12 mouse cellular contexts compared by ENCODE assay signal in genomic region chr3:49992891-49993290, GRCm38 (mm10).
DNase-seq lines count a peak whose midpoint lies in the region; ATAC-seq lines count a peak whose summit lies in the region.
"Had no signal": no experiment of that assay in that cellular context is flagged by ENCODE, and none has a peak within 500 bp of the region (broad histone marks: within the 10 kb centered on the region; RNA-seq: fewer than 3 reads in every experiment).

No protein-coding gene starts in this region.

- no peak overlapping the region for H3K4me2 ChIP-seq in hindbrain, embryonic 14.5 days (replicated peaks)
- no peak overlapping the region for H3K4me2 ChIP-seq in hindbrain, embryonic 11.5 days (replicated peaks; ENCODE audit: low read depth, low read length)
- no peak overlapping the region for H3K4me2 ChIP-seq in kidney, embryonic 14.5 days (replicated peaks; ENCODE audit: low read depth, low read length)
- H3K4me2 ChIP-seq: neural tube, embryonic 15.5 days had no signal

- H3K9ac ChIP-seq in hindbrain, embryonic 14.5 days, result no peak overlapping the region
- no peak overlapping the region for H3K9ac ChIP-seq in hindbrain, embryonic 11.5 days (ENCODE audit: low read depth, low read length)
- no peak overlapping the region for H3K9ac ChIP-seq in kidney, embryonic 14.5 days (ENCODE audit: low read depth, low read length)
- H3K9ac ChIP-seq: liver, embryonic 14.5 days; neural tube, embryonic 15.5 days had no signal

- no peaks in the 10 kb centered on the region for H3K4me1 ChIP-seq in hindbrain, embryonic 14.5 days (replicated peaks; ENCODE audit: control insufficient read depth, insufficient read depth, low read length)
- no peaks in the 10 kb centered on the region for H3K4me1 ChIP-seq in hindbrain, embryonic 11.5 days (replicated peaks; ENCODE audit: control insufficient read depth, insufficient read depth, low read length)
- no peaks in the 10 kb centered on the region for H3K4me1 ChIP-seq in kidney, embryonic 14.5 days (ENCODE audit: control insufficient read depth, insufficient read depth, low read length)
- H3K4me1 ChIP-seq: neural tube, embryonic 15.5 days had no signal

- H3K9me3 ChIP-seq in hindbrain, embryonic 14.5 days (ENCODE audit: control insufficient read depth, low read length), result no peaks in the 10 kb centered on the region
- H3K9me3 ChIP-seq in hindbrain, embryonic 11.5 days (ENCODE audit: control insufficient read depth, low read length), result no peaks in the 10 kb centered on the region
- no peaks in the 10 kb centered on the region for H3K9me3 ChIP-seq in kidney, embryonic 14.5 days (ENCODE audit: control insufficient read depth, low read length)
- H3K9me3 ChIP-seq: neural tube, embryonic 15.5 days had no signal

- DNase-seq in hindbrain, embryonic 14.5 days (ENCODE audit: low spot score), result peak; percentile 22
- DNase-seq in hindbrain, embryonic 11.5 days (ENCODE audit: low spot score), result no peak
- peak; percentile 7 for DNase-seq in ovary, postnatal 14 days (ENCODE audit: low spot score)
- no peak for DNase-seq in ovary, postnatal 10 days (ENCODE audit: low spot score)
- no peak for DNase-seq in layer of hippocampus, postnatal 10 days (ENCODE audit: low spot score in 2 of 2)
- DNase-seq in adrenal gland, adult (ENCODE audit: inconsistent age in 2 of 2, low spot score in 1 of 2), result no peak
- DNase-seq: cerebellum, adult 11-12 months had no signal

- no peak overlapping the region for H3K4me3 ChIP-seq in hindbrain, embryonic 14.5 days (replicated peaks; ENCODE audit: low read length)
- H3K4me3 ChIP-seq in hindbrain, embryonic 11.5 days (ENCODE audit: low read depth, low read length), result no peak overlapping the region
- no peak overlapping the region for H3K4me3 ChIP-seq in kidney, embryonic 14.5 days (ENCODE audit: low read length)
- H3K4me3 ChIP-seq: erythroblast, embryonic 14.5 days; neural tube, embryonic 15.5 days had no signal

- no peak for ATAC-seq in hindbrain, embryonic 14.5 days (ENCODE audit: low FRiP score)
- ATAC-seq in hindbrain, embryonic 11.5 days (ENCODE audit: low FRiP score), result no peak
- peak; percentile 72; the same call in 1 of the 2 replicates for ATAC-seq in kidney, embryonic 14.5 days (ENCODE audit: low FRiP score, low TSS enrichment)
- ATAC-seq: midbrain, embryonic 16.5 days had no signal

- no peaks in the 10 kb centered on the region for H3K27me3 ChIP-seq in hindbrain, embryonic 14.5 days (ENCODE audit: control insufficient read depth, insufficient read depth, low read length)
- H3K27me3 ChIP-seq in hindbrain, embryonic 11.5 days (ENCODE audit: control insufficient read depth, insufficient read depth, low read length), result no peaks in the 10 kb centered on the region
- H3K27me3 ChIP-seq in kidney, embryonic 14.5 days (ENCODE audit: control insufficient read depth, insufficient read depth, low read length), result no peaks in the 10 kb centered on the region
- H3K27me3 ChIP-seq: neural tube, embryonic 15.5 days had no signal

- WGBS in hindbrain, embryonic 14.5 days, result 32% methylated on average over 1 of the region's 1 CpGs
- 53% methylated on average over 1 of the region's 1 CpGs for whole genome bisulfite sequencing in hindbrain, embryonic 11.5 days
- WGBS in kidney, embryonic 14.5 days, result 12% methylated on average over 1 of the region's 1 CpGs

- H3K27ac ChIP-seq in hindbrain, embryonic 14.5 days, result no peak overlapping the region
- H3K27ac ChIP-seq in hindbrain, embryonic 11.5 days (ENCODE audit: low read depth, low read length), result no peak overlapping the region
- no peak overlapping the region for H3K27ac ChIP-seq in kidney, embryonic 14.5 days (ENCODE audit: low read depth, low read length)
- H3K27ac ChIP-seq: liver, embryonic 14.5 days; neural tube, embryonic 15.5 days had no signal

- H3K36me3 ChIP-seq in hindbrain, embryonic 14.5 days (replicated peaks; ENCODE audit: control insufficient read depth, insufficient read depth), result no peaks in the 10 kb centered on the region
- no peaks in the 10 kb centered on the region for H3K36me3 ChIP-seq in hindbrain, embryonic 11.5 days (ENCODE audit: control insufficient read depth, insufficient read depth, low read length)
- H3K36me3 ChIP-seq in kidney, embryonic 14.5 days (ENCODE audit: control insufficient read depth, insufficient read depth, low read length), result no peaks in the 10 kb centered on the region
- H3K36me3 ChIP-seq: neural tube, embryonic 15.5 days had no signal

Comparison
In these comparisons a context has a peak if more than half of its experiments do, and no peak if none do; other contexts are left out.
1. DNase-seq: peak in hindbrain, embryonic 14.5 days (single experiment) and ovary, postnatal 14 days (single experiment); none in hindbrain, embryonic 11.5 days (single experiment), ovary, postnatal 10 days (single experiment), layer of hippocampus, postnatal 10 days (0 of 2) and adrenal gland, adult (0 of 2).